Mouse (Mus musculus): ENCODE measurements at regions not wholly inside any gene's neighbourhood (a gene's known extent, or its start where the extent isn't known, plus 50 kb on each side); places are given as distances from the start of the nearest gene placed in this dataset.

DNA sequence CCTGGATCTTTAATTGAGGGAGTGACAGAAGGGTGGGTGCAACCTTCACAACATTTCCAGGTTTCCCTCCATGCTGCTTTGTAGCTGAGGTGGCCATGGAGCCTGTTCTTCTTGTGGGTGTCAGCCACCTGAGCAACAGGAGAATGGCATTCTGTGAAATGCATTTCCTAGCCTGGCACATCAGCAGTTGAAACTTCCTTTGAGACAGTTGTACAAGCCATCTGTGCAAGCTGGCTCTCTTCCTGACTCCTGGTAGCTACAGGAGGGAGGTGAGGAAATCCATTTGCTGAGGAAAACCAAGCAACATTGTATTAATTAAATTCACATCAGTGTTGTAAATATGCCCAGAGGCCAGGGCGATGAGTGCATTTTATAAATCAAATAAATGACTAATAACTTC lies 248.2 kb upstream of the Intu start:
- TF ChIP-seq CTCF (IDR thresholded peaks at IDR 0.05; ENCODE audit: control insufficient read depth, insufficient read depth, insufficient replicate concordance, low read depth, low read length) (no peak), POLR2A (IDR thresholded peaks at IDR 0.05; ENCODE audit: control insufficient read depth, low read depth, low read length) (no peak)

Measured in testis, adult 2 months (tissue).